Mouse (Mus musculus) liver (tissue): ENCODE data around the gene Olfr56.
A peak's percentile ranks its signal among the peaks of the same experiment; 100 is the strongest.
"Not testable (repeated sequence)": the region's sequence is repeated elsewhere in the genome, so short reads cannot be mapped to it uniquely, and the experiment has no call there.

Experiments
- DNase-seq: peaks from one replicate; pipeline ENCODE4 v3.0.0-alpha.2; 2020; ENCODE audit warnings: mixed read lengths

Gene Olfr56

DNA sequence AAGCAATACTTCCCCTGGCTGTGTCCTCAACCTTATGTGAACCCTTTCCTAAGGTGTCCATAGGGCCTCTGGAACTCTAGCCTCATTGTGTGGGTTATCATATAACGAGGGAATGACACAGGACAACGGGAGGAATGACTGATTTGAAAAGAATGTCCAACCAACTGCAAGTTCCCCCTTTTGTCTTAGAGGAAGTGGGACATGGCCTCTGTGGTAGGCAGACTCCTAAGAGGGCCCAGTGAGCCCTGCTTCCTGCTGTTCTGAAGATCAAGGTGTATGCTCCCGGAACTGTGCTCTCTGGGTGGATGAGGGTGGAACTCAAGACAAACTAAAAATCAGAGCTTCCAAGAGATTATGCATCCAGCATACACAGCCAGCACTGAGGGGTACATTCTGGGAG lies 81.4 kb downstream of the Olfr56 start:
- DNase-seq, result not testable (repeated sequence)

DNA sequence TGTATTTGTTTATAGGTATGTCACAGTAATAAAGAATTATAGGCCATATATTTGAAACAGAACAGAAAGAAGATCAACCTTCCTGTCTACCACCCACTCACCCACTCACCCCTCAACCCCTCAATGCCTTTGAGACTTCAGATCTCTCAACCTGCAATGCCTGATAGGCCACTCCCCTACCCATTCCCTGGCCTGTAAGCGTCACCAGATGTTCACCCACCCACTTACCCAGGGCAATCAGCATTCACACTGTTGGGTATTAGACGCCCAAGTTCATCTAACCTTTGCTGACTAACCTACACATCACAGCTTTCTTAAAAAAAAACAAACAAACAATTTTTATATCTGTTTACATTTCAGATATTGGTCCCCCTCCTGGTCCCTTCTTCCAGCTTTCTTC lies 83.2 kb downstream of the Olfr56 start:
- DNase-seq, result not testable (repeated sequence)

DNA sequence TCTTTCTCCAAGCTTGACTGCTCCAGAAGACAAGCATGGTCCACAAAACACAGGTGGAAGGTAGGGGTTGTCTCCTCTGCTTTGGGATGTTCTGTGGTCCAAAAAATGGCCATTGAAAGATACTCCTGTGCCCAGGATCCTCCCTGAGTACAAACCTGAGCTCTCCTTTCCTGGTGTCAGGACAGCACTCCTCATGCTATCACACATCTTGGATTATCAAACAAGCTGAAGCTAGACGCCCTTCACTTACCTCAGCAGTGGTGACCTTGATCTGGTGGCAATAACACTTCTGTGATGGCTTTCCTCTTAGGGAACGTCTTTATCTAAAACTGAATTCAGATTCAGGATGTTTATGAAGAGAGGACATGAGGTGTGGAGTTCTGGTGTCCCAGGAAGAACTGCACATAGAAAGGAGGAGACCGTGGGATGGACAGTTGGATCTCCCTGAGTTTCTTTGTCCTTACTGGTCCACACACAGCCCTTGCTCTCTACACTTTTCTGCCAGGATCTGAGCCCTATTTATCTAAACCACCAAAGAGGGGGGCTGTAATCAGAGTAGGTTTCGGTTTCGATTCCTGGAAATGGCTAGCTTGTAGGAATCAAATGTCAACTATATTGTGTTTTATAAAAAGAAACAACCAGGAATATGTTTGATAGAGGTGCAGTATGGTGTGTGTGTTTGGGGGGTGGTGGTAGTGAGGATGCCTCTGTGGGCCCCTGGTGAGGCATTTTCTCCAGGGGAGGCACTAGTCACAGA lies 85.2 kb downstream of the Olfr56 start, which contains the start of gene Tgtp2:
Gene Tgtp2, minus strand, starts transcription at position 494 of the 757 bp plus-strand sequence.
- DNase-seq, result not testable (repeated sequence)

GRCm38 (mm10) chr11:49068358-49068757 lies 89.7 kb downstream of the Olfr56 start:
- no peak for DNase-seq

- not testable (repeated sequence) for DNase-seq
Measured at GRCm38 (mm10) chr11:49076001-49076757, 97.5 kb downstream of the Olfr56 start, which contains the start of gene Ifi47. Gene Ifi47, plus strand, starts transcription at chr11:49076587.

GRCm38 (mm10) chr11:49077012-49077411 lies 98.3 kb downstream of the Olfr56 start:
- DNase-seq, result no peak

DNA sequence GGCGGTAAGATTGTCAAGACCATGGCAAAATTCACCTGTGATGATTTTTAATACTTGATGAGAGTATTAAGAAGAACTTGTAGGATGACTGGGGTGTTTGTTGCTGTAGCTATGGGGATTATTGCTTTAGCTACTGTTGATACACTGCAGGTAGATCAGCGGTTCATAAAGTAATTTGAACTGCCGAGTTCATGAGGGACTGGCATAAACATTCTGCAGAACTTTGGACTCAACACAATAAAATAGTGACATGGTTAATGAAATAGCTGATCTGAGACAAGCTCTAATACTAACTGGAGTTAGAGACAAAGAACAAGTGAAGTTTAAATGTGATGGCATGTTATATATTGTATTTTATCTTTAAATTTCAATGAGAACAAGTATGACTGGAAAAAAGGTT lies 100.0 kb downstream of the Olfr56 start:
- no peak for DNase-seq

DNA sequence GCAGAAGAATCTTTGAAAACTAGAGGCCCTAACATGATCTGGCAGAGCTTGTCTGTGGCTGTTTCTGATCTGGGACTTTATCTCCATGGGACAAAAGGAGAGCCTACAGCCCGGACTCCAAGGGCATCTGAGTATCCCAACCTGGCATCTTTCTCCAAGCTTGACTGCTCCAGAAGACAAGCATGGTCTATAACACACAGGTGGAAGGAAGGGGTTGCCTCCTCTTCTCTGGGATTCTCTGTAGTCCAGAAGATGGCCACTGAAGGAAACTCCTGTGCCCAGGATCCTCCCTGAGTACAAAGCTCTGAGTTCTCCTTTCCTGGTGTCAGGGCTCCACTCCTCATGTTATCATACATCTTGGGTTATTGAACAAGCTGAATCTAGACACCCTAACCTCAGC lies 101.9 kb downstream of the Olfr56 start:
- DNase-seq, result no peak

- DNase-seq, result no peak
Measured at GRCm38 (mm10) chr11:49081356-49081755, 102.7 kb downstream of the Olfr56 start.

DNA sequence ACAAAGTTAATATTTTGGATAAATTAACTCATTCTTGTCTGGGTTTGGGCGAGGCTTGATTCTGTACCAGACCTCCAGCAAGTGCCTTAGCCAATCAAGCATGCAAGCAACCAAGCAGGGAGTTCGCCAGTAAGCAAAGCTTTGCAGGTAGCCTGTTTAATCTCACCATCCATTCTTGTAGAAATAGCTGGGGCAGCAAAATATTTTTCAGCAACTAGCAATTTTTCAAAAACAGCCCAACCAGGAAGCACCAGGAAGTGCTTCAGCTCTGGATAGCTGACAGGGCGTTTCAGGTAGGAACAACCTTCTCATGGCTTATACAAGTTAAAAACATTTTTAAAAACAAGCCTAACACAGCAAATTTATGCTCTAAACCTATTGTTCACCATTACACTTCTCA lies 103.2 kb downstream of the Olfr56 start:
- no peak for DNase-seq

GRCm38 (mm10) chr11:49083146-49083545 lies 104.5 kb downstream of the Olfr56 start:
- no peak for DNase-seq

DNA sequence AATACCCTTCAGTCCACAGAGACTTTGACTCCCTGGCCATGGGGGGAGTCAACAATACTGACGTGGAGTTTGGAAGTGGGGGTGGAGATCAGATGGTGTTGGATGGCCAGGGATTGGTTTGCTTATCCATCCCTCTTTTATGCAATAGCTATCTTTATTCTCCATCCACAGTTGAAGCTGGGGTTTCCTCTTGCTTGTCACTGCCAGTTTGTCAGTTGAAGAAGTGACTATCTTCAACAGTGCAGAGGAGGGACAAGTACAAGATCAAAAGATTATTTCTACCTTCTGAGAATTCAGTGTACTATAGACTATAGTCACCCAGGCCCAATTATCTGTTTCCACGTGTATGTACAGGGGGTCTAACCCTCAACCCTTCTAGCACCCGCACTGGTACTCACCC lies 105.1 kb downstream of the Olfr56 start:
- peak; percentile 40 for DNase-seq

GRCm38 (mm10) chr11:49084385-49084784 lies 105.7 kb downstream of the Olfr56 start:
- no peak for DNase-seq

GRCm38 (mm10) chr11:49084875-49085274 lies 106.2 kb downstream of the Olfr56 start:
- peak; percentile 53 for DNase-seq

DNA sequence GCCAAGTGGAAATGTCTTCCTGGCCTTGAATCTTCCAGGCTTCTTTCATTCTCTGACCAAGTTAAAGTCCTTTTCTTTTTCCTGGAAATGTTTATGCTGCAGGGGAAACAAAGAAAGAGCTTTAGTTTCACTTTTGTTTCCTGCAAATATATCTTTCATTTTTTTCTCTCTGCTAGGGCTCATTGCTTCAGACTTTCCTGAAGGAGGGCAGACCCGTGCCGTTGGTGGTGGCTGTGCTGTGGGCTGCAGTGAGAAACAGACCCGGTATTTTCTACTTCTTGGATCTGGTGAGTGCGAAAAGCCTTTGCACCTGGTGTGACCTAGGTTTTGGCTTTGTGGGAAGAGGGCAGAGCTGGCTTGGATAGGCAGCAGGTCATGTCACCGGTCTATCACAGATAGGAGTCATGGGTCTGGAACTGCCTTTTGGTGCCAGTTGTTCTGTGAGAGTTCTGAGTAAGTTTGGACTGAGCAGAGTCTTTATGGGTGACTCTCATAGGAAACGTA lies 108.2 kb downstream of the Olfr56 start:
- DNase-seq, result no peak

GRCm38 (mm10) chr11:49087830-49088616 lies 109.3 kb downstream of the Olfr56 start:
- peak; percentile 91 for DNase-seq

DNA sequence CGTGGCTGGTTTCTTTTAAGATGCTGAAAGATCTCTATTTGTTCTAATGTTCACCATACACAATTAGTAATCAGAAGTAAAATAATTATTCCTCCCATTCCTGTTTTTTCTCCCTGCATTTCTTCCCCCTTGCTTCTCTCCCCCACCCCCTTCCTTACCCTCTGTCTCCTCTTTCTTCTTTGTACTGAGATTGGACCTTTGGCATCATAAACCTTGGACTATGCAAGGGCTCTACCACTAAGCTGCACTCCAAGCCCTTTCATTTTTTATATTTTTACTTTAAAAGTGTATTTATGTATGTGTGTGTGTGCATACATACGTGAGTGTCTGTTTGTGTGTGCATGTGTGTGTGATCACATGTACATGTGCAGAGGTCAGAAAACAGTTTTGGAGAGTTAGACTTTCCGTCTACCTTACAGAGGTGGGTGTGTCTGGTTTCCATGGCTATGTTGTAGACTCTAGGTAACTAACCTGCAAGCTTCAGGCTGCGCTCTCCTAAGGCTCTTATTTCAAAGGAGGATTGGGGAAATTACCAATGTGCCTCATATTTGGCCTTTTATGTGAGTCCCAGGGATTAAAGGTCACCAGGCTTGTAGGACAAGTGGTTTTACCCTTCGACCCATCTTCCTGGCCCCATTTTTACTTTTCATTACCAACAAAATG lies 110.4 kb downstream of the Olfr56 start:
- no peak for DNase-seq

GRCm38 (mm10) chr11:49089735-49090507 lies 111.2 kb downstream of the Olfr56 start:
- DNase-seq, result no peak

DNA sequence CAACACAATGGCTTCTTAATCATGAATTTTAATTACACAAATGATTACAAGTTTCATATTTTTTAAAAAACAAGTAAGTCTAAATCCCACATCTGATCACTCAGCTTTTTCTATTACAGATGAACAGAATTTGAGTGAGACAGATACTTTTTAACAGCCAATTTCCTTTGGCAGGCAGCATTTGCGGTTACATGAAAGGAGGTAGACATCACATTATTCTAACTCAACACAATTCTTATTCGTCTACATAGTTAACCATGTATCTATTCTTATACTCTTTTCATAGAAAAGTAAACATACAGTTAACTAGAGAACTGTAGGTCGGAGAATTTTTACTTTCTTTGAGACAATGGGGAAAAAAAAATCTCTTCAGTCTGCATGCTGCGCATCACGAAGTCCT lies 111.9 kb downstream of the Olfr56 start:
- DNase-seq, result no peak

- no peak for DNase-seq
Measured at GRCm38 (mm10) chr11:49091171-49091570, 112.5 kb downstream of the Olfr56 start.

DNA sequence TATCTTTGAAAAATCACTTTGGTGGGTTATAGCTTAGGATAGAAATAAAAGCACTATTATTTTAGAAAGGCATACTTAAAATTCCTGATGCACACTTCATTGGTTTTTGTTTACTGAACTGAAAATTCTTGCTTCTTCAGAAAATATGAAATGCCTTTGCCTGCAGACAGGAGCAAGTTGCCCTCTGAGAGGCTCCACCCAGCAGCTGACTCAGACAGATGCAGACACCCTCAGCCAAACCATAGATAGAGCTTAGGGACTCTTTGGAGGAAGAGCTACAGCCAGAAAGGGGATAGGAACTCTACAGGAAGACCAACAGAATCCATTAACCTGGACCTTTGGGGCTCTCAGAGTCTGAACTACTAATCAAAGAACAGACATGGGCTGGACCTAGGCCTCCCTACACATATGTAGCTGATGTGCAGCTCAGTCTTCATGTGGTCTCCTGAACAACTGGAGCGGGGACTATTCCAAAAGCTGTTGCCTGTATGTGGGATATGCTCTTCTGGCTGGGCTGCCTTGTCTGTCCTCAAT lies 113.4 kb downstream of the Olfr56 start:
- DNase-seq, result peak; percentile 40
